Mouse (Mus musculus) midbrain, postnatal 0 days (tissue): Measurements from ENCODE around the gene Ctsz. TPM values are rescaled to one million over a fixed set of nuclear protein-coding genes. Genes with fewer than 3 reads are reported as not detected.

Experiments used
- ATAC-seq: fragments of 200-750 bp; cut with Nextera tagmentation; 2 replicates; pipeline ENCODE4 v1.8.0; 2017; ENCODE audit warnings: moderate number of reproducible peaks, mild to moderate bottlenecking, moderate TSS enrichment, moderate library complexity; ENCODE audit not compliant: low FRiP score
- DNase-seq: peaks from one replicate; pipeline ENCODE4 v3.0.0-alpha.2; 2015; ENCODE audit warnings: low spot score
- H3K27ac ChIP-seq: fragments of 300-500 bp; sonication (generic); 2 replicates; pipeline ENCODE4 v1.5.1; 2014; ENCODE audit warnings: low read depth, mild to moderate bottlenecking, low read length, mixed read lengths
- H3K27me3 ChIP-seq: fragments of 300-500 bp; sonication (generic); 2 replicates; pipeline ENCODE4 v1.6.1; 2014; ENCODE audit warnings: low read length, control low read depth, mixed read lengths; ENCODE audit not compliant: insufficient read depth
- H3K36me3 ChIP-seq: fragments of 300-500 bp; sonication (generic); 2 replicates; pipeline ENCODE4 v1.6.1; 2014; ENCODE audit warnings: low read length, control low read depth, mixed read lengths; ENCODE audit not compliant: insufficient read depth
- H3K4me1 ChIP-seq: fragments of 300-500 bp; sonication (generic); 2 replicates; pipeline ENCODE4 v1.6.1; 2014; ENCODE audit warnings: mild to moderate bottlenecking, control low read depth, antibody characterized with exemption, low read length, mixed read lengths; ENCODE audit not compliant: insufficient read depth
- H3K4me2 ChIP-seq: fragments of 300-500 bp; sonication (generic); 2 replicates; pipeline ENCODE4 v1.6.1; 2014; ENCODE audit warnings: low read depth, mild to moderate bottlenecking, low read length, mixed read lengths; ENCODE audit not compliant: poor library complexity, severe bottlenecking
- H3K4me3 ChIP-seq: fragments of 300-500 bp; sonication (generic); 2 replicates; pipeline ENCODE4 v1.5.1; 2014; ENCODE audit warnings: low read depth, mild to moderate bottlenecking, low read length, moderate library complexity
- H3K9ac ChIP-seq: fragments of 300-500 bp; sonication (generic); replicated peaks from 2 replicates; pipeline ENCODE4 v1.6.1; 2014; ENCODE audit warnings: mild to moderate bottlenecking, low read length, moderate library complexity, mixed read lengths; ENCODE audit not compliant: poor library complexity, severe bottlenecking
- H3K9me3 ChIP-seq: fragments of 300-500 bp; sonication (generic); 2 replicates; pipeline ENCODE4 v1.6.1; 2016; ENCODE audit warnings: low read length, control low read depth
- CTCF ChIP-seq: IDR thresholded peaks from 2 replicates; pipeline ENCODE4 v1.5.1; 2016; ENCODE audit warnings: antibody characterized with exemption, mild to moderate bottlenecking
- WGBS: fragments of 180-500 bp; shearing (Covaris S2); extraction: QIAGEN DNeasy Blood & Tissue Kit; methylation state at CpG from one replicate; pipeline ENCODE4 v1.1.7; 2014; 5-methylcytosine and 5-hydroxymethylcytosine counted together
- polyA plus RNA-seq: library from polyadenylated mRNA; unstranded; fragments of >200 nt; fragmentation: Nextera tagmentation; extraction: Ambion mirVana; gene quantifications from 2 replicates; pipeline ENCODE4 v1.2.1, GENCODE M21; 2015
- total RNA-seq: library from RNA; depleted of rRNA; stranded (reverse); fragments of >200 nt; gene quantifications from 2 replicates; pipeline ENCODE4 v1.2.3, GENCODE M21; 2014

Ctsz gene
- total and polyA plus RNA-seq, 2 experiments from 2014 or later, result 47.8 to 48.4 TPM

- no peaks in the 10 kb centered on the region for H3K9me3 ChIP-seq
- no peak overlapping the region for H3K27ac ChIP-seq
- peaks cover 23% of the 10 kb centered on the region for H3K36me3 ChIP-seq
- ATAC-seq (peak; percentile 32; the same call in 1 of the 2 replicates), DNase-seq (no peak)
- TF ChIP-seq CTCF, result no peak
- 38% methylated on average over 10 of the region's 10 CpGs for WGBS
- no peaks in the 10 kb centered on the region for H3K27me3 ChIP-seq
- peak overlapping the region; percentile 71 for H3K4me3 ChIP-seq
- H3K4me1 ChIP-seq, result peaks cover 6% of the 10 kb centered on the region; the same call in 1 of the 2 replicates
- H3K9ac ChIP-seq, result peak overlapping the region; percentile 88
- H3K4me2 ChIP-seq, result peak overlapping the region; percentile 81
Measured at GRCm38 (mm10) chr2:174463370-174463769, 24.5 kb upstream of the Ctsz start.

- 47% methylated on average over 2 of the region's 2 CpGs for WGBS
- ATAC-seq, result no peak
Measured at GRCm38 (mm10) chr2:174459365-174459764, 20.5 kb upstream of the Ctsz start.

GRCm38 (mm10) chr2:174453681-174454080 lies 14.8 kb upstream of the Ctsz start:
- DNase-seq, result no peak
- 71% methylated on average over 7 of the region's 7 CpGs for WGBS

More at GRCm38 (mm10) chr2:174459365-174459764, 20.5 kb upstream of the Ctsz start:
- Histone ChIP-seq H3K36me3 (peaks cover 18% of the 10 kb centered on the region), H3K4me2 (no peak overlapping the region), H3K27ac (no peak overlapping the region), H3K4me1 (peaks cover 6% of the 10 kb centered on the region; the same call in 1 of the 2 replicates), H3K9ac (no peak overlapping the region), H3K9me3 (no peaks in the 10 kb centered on the region), H3K27me3 (no peaks in the 10 kb centered on the region), H3K4me3 (no peak overlapping the region)
- TF ChIP-seq CTCF, result no peak
- DNase-seq, result peak; percentile 18

GRCm38 (mm10) chr2:174450353-174450752 lies 11.5 kb upstream of the Ctsz start, which contains the start of gene Tubb1:
TSS of gene Tubb1 (plus strand) at chr2:174450695.
- Histone ChIP-seq H3K4me2 (no peak within 1 kb of the TSS), H3K36me3 (no peaks in the 10 kb centered on the region), H3K27me3 (no peaks in the 10 kb centered on the region), H3K9me3 (no peaks in the 10 kb centered on the region), H3K4me1 (no peaks in the 10 kb centered on the region), H3K9ac (no peak within 1 kb of the TSS), H3K4me3 (no peak within 1 kb of the TSS), H3K27ac (no peak within 1 kb of the TSS)
- DNase-seq (no peak), ATAC-seq (no peak)
- WGBS, result 78% methylated on average over 4 of the region's 4 CpGs
- TF ChIP-seq CTCF, result no peak

More at GRCm38 (mm10) chr2:174453681-174454080, 14.8 kb upstream of the Ctsz start:
- Histone ChIP-seq H3K4me2 (no peak overlapping the region), H3K27ac (no peak overlapping the region), H3K4me3 (no peak overlapping the region), H3K36me3 (no peaks in the 10 kb centered on the region), H3K4me1 (no peaks in the 10 kb centered on the region), H3K27me3 (no peaks in the 10 kb centered on the region), H3K9ac (no peak overlapping the region), H3K9me3 (no peaks in the 10 kb centered on the region)
- no peak for ATAC-seq
- TF ChIP-seq CTCF, result peak; percentile 45; the same call in 1 of the 2 replicates

- H3K27me3 ChIP-seq, result no peaks in the 10 kb centered on the region
- TF ChIP-seq CTCF, result no peak
- no peak overlapping the region for H3K9ac ChIP-seq
- H3K4me2 ChIP-seq, result no peak overlapping the region
- H3K4me3 ChIP-seq, result no peak overlapping the region
- H3K4me1 ChIP-seq, result no peaks in the 10 kb centered on the region
- no peaks in the 10 kb centered on the region for H3K36me3 ChIP-seq
- ATAC-seq (no peak), DNase-seq (no peak)
- H3K9me3 ChIP-seq, result no peaks in the 10 kb centered on the region
- WGBS, result 83% methylated on average over 4 of the region's 4 CpGs
- no peak overlapping the region for H3K27ac ChIP-seq
Measured at GRCm38 (mm10) chr2:174448405-174448804, 9.6 kb upstream of the Ctsz start.

- Histone ChIP-seq H3K4me1 (no peaks in the 10 kb centered on the region), H3K9ac (no peak overlapping the region), H3K9me3 (no peaks in the 10 kb centered on the region), H3K4me3 (no peak overlapping the region), H3K27me3 (no peaks in the 10 kb centered on the region), H3K4me2 (no peak overlapping the region), H3K36me3 (no peaks in the 10 kb centered on the region), H3K27ac (no peak overlapping the region)
- DNase-seq (no peak), ATAC-seq (no peak)
- no peak for TF ChIP-seq CTCF
- 54% methylated on average over 8 of the region's 8 CpGs for WGBS
Measured at GRCm38 (mm10) chr2:174446905-174447304, 8.1 kb upstream of the Ctsz start.
